Mouse (Mus musculus) monocyte, adult 2 months (primary cell): ENCODE results near the gene 1810037I17Rik.
A peak's percentile ranks its signal among the peaks of the same experiment; 100 is the strongest.

ENCODE experiments used
- DNase-seq, 2 experiments: peaks; one replicate each; pipeline ENCODE4 v3.0.0; 2022; ENCODE audit warnings: low spot score in 2 of 2, low read depth in 1 of 2

Gene 1810037I17Rik

DNA sequence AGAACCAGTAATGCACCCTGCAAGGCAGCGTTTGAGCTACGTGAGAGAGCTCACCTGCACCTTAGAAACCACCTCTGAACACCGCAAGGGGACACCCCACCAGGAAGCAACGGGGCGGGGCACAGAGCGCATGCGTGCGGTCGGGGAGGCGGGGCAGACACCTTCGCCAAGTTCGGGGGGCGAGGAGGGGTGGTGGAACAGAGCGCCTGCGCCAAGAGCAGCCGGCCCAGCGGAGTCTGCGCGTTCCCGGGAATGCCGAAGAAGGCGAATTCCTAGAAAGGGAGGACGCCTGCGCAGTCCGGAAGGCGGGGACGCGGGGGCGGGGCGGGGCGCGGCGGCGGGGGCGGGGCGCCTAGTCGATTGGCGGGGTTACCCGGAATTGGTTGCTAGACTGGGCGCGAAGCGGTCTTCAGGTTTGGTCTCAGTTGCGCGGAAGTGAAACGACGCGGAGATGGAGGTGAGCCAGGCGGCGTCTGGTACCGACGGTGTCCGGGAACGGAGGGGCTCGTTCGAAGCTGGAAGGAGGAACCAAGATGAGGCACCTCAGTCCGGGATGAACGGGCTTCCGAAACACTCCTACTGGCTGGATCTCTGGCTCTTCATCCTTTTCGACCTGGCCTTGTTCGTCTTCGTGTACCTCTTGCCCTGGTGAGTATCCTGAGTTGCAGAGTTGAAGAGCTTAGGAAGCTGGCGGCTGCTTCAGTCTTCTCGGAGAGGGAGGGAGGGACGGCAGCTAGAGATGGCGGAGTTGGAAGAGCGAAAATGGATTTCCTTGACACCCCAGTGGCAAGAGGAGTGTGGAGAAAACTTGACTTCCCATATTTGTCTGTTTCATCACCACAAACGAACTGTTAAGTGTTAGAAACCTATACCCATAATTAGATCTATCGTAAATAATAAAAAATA lies at the start of gene 1810037I17Rik:
1810037I17Rik (plus strand) TSS at position 195 of the 906 bp plus-strand sequence.
- peak; percentile 38 to 57 for DNase-seq

DNA sequence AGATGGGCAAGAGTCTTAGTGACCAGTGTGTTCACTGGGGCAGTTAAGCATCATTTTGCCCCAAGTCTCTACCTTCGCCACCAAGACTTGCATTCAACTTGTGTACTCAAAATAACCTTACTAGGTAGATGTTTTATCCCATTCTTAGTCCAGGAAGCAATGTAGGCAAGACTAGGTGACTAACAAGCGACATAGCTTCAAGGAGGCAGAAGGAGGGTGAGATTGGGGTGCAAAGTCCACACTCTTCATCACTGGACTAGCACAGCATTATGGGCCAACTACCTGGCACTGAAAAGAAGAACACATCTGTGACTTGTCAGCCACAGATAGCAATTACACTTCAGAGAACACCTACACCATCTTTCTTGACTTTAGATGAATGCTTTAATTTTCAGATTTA lies 47.1 kb upstream of the 1810037I17Rik start:
- no peak for DNase-seq

DNA sequence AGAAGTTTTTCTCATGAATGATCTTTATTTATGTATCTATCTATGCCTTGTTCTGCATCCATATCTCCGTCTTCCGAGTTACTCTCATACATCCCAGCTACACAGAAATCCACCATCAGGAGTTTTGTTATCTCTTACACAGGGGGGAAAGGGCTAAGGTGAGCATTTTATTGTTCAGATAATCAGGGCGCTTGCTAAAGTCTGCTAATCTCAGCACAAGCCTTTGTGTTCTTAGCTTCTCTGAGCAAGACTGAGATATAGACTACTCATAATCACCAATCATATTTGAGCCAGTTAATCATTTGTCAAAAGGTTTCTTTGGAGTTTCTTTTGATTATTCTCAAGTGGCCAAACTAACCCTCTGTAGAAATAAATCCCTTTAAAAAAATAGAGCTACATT lies 46.5 kb upstream of the 1810037I17Rik start:
- no peak for DNase-seq

DNA sequence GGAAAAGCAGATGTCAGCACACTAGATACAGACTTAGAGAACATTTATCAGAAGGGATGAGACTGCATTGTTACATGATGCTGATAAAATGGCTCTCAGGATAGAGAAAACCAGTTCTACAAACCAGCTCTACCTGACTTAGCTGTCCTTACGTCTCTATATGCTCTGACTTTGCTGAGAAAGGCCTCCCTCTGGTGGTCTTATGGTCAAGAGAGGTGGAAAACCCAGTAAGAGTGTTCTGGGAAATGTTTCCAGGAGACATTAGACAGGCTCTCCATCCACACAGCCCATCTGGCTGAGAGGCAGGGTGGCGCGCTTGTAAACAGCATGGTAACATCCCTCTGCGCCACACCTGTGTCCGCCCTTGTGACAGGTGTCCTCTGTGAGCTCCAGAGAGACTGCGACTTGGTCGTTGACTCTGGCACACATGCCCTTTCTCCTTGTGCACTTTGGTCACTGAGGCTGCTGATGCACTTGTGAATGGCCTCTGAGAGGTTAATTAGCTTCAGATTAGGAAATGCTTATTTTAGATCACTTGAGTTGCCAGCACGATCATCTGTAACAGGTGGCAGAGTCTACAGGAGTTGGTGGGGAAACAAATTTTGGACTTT lies 45.2 kb upstream of the 1810037I17Rik start:
- no peak for DNase-seq

DNA sequence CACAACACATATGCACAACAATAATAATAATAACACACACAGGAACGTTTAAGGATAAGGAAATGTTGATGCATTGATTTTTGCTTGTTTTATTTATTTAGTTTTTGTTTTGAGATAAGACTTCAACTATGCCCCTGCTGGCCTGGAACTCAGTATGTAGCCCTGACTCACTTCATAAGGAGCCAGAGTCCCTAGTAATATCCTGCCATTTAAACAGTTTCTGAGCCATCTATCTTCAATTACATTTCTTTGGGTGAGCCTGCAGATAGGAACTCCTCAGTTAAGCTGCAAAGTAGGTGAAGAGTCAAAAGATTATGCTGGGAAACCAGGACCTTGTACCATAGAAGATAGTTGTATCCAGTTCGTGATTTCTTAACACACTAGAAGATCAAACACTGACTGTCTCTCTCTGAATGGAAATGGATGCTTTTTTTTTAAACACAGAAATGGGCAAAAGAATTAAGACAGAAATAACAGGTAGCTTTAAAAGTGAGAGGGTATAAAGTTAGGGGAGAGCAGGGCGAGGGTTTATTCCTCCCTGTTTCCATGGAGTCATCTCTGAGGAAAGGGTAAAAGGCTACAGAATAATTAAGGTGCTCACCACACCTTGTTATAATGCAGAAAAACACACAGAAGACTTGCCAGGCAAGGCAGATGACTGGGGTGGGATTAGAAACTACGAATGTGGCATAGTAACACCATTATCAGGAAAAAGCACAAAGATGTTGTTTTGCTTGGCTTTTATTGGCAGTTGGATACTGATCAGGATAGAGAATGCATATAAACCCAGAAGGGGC lies 36.3 kb upstream of the 1810037I17Rik start:
- no peak for DNase-seq

DNA sequence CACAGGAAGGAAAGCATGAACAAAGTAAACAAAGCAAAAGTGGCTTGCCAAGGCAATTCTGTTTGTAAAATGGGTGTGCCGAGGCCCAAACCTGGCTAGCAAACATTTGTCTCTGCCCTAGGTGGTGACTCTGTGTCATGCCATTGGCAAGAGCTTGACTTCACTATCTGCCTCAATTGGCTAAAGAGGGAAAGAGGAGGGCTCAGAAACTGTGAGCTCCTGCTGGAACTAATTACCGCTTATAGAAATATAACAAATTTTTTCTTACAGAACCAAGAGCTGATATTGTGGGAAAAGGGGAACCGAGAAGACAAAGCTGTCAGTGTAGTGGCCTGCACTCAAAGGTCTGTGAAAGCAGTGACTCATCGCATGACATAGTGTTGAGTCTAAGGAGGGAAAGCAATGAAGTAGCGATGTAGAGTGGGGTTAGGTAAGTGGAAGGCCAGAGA lies 35.6 kb upstream of the 1810037I17Rik start:
- DNase-seq: no peak

DNA sequence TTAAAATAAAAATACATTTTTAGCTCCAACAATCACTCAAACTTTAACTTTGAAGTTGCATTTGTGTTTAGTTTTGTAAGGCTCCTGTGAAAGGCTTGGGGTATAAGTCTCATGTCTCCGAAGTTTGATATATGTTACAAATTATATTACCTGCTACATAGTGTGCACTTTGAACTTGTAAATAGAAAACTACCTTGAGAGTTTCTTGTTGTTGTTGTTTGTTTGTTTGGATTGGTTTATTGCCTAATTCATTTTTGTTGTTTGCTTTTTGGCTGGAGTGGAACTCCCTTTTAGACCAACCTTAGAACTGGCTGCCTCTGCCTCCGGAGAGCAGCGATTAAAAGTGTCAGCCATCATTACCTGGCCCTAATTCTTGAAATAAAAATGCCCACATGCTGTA lies 29.2 kb upstream of the 1810037I17Rik start, which contains the start of gene Fabp2:
Fabp2 (plus strand) TSS at position 301 of the 400 bp plus-strand sequence.
- DNase-seq: no peak

DNA sequence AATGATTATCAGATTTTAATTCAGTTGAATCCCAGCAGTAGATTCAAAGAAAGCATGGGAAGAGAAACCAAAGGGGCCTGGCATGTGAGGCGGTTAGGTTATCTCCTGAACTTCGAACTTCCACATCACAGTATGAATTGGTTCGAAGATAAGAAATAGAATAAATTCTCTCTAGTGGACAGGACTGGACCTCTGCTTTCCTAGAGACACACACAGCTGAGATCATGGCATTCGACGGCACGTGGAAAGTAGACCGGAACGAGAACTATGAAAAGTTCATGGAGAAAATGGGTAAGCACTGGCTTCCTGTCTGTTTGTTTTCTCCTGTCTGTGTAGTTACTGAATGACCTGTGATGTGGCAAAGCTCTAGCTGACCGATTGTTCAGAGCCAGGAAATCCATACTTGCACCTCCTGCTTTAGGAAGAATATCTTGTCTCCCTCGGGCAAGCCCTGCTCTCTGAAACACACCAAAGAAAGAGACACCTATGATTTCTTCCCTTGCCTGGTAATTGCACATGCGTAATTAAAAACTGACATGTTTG lies 28.7 kb upstream of the 1810037I17Rik start:
- DNase-seq: no peak

DNA sequence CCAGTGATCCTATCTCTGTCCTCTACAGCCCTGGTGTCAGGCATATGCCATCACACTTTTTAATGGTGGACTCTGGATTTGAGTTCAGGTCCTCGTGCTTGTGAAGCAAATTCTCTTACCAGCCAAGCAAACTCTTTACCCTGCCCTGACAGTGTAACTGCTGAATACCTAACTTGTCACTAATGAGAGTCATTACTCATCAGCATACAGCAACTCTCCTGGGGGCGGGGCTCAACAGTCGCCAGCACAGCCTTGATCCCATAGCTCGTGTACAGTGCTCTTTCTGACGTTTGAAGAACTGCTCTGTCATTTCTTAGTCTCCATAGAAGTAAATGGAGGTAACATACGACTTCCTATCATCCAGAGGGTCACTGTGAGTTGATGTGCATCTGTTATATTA lies 25.7 kb upstream of the 1810037I17Rik start:
- no peak for DNase-seq

DNA sequence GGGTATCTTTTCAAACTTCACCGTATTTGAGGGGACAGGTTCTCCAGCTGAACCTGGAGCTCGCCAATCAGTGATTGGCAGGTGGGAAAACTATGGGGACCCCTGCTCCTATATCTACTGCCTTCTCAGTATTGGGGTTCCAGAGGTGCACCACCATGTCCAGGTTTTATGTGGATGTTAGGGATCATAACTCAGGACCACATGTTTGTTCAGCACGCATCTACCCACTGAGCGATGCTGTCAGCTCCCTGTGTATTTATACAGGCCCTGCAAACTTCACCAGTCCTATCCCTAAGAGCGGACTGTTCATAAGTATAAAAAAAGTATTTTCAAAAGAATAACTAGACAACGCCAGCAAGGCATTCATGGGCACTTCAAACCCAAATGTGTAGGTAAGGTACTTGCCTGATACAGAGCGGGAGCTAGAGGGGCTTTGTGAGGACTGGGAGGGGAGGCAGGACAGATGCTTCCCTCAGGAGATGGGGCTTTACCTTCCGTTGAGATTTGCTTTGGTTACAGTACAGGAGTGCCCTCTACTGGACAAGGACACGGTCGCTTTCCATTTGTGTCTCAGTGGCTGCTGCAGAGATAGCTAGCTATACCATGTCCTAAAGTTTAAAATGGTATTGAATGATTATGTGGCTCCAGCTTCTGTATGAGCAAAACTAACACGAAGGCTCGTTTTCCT lies 20.1 kb upstream of the 1810037I17Rik start:
- no peak for DNase-seq

DNA sequence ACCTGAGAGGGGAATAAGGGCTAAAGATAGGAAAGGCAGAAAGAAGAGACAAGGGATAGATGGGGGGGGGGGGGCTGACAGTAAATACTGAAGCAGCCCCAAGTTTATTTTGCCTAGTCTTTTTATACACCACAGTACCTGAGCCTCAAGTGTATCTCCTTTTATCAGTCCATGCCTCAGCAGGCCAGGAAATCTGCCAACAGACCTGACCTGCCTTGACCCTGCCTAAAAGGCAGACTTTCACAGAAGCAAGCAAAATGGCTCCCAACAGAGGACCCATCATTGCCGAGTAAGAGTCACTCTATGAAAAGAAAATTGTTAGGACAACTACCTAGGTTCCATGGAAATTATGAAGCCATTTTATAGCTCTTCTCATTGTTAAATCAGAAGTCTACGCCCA lies 16.2 kb upstream of the 1810037I17Rik start:
- no peak for DNase-seq

DNA sequence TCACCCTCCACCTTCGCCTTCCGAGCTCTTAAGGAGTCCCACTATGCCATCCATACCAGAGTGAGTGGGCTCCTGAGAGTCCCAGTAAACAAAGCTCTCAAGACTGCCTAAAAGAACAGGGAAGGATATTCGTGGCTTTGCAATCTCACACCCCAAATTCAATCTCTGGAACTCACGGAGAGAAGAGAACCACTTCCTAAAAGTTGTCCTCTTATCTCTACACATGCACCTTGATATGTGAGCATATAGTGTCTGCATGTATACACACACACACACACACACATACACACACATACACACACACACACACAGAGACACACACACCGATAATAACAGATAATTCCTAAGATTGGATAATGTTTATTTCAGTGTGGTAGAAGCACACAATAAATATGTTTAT lies 8.5 kb upstream of the 1810037I17Rik start:
- DNase-seq: no peak

DNA sequence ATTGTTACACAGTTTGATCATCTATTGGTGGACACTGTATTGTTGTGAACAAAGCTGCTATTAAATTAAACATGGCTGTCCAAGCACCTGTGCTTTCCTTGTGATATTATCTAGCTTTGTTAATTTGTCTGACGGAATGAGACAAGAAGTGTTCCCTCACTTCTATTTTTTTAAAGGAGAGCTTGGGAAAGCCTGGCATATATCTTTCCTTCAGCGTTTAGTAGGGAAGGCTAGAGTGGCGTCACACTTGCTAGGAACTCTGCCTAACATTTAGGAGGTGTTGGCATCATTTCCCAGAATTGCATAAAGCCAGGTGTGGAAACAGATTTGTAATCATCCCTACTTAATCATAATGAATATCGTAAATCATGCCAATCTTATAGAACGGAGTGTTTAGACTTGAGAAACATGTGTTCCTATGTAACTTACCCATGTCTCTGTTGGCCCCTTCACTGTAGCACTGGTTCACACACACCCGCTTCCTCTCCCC lies 7.8 kb upstream of the 1810037I17Rik start:
- DNase-seq: no peak

DNA sequence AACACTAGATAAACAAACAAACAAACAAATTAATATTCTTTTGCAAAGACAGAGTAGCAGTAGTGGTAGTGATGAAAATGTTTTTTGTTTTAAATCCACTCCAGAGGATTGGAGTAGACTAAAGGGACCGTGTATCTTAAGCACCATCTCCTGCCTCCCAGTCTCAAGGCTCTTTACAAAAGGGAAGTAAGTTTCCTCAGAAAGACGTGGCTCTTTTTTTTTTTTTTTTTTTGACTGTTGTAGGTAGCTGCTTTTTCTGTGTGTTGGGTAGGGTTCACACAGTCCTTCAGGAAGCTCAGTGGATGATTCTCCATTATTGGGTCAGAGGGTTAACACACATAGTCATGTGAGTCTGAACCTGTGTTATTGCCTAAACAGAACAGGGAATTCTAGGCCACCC lies 5.3 kb upstream of the 1810037I17Rik start:
- no peak for DNase-seq

DNA sequence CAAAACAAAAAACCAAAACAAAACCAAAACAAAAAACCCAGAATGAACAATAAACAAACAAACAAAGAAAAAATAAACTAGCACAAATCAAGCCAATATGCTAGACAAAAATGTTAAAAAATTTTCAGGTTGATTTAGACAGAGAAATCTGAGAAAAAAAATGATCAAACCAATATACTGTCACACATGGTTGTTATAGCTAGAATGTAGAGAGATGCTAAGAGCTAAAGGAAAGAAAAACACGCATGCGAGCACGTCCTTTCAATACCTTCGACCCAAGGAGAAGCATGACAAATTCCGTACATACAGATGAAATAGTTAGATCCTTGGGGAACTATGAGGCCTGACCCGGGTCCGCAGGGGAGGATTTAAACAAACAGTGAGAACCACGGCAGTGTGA lies 4.7 kb upstream of the 1810037I17Rik start, which contains the start of gene Gm10959:
Gm10959 (minus strand) TSS at position 101 of the 400 bp plus-strand sequence.
- DNase-seq: no peak

DNA sequence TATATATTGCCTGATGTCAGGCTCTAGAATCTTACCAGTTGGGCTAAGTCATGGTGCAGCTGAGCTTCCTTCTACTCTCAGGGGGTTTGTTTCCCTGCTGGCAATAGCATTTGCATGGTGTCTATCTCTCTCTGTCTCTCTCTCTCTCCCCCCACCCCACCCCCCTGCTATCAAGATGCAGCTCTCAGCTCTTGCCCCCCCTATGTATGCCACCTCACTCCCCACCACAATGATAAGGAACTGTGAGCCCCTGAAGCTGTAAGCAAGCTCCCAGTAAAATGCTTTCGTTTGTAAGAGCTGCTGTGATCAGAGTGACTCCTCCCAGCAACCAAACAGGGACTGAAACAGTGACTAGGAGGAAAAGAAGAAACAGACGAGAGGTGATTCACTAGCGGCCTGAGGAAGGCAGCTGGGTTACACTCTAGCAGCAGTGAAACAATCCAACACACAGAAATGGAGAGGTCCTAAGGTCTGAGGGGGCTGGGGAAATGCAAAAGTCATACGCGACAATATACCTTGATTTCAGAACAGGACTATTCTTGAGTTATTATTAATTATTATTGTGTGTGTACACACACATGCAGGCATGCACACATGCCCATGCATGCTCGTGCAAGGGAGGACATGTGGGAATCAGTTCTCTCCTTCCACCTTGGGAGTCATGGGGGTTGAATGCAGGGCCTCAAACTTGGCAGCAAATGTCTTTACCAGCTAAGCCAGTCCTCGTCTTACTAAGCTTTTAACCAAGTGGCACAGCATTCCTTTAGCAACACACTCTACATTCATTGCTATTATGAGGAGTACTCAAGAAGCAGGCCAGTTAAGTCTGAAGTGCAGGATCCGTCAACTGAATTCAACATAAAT lies 3.2 kb upstream of the 1810037I17Rik start:
- DNase-seq: no peak

DNA sequence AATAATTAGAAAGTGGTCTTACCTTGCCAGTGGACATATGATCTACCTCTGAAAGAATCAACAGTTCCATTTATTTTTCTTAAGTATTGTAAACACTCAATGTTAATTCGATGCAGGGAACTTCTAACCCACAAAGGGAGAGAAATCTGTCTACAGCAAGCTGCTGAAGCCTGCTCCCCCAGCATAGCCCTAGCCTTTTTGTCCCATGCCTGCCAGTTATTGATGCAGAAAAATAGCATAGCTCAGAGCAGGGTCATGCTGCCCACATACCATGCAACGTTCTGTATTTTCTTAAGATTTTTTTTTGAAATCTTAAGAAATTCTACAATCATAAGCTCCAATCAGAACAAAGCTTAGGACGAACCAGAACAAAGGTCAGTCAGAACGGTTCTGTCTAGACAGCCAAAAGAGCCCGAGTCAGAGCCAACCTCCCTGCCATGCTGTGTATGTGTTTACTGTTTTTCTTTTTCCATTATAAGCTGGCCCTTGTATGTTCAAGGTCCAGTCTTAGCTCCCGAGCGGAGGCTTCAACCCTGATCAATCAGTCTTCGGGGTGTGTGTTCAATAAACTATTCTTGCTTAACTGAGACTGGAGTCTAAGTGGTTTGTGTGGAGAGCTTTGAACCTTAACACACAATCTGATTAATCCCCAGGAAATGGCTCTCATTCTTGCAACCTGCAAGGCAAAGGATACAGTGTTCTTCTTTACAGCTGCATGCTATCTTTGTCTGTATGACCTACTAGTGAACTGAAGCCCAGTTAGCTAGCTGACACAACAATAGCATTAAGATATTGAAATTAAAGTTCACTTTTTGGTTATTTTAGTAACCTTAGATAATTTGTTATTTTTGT lies 2.1 kb upstream of the 1810037I17Rik start:
- no peak for DNase-seq

DNA sequence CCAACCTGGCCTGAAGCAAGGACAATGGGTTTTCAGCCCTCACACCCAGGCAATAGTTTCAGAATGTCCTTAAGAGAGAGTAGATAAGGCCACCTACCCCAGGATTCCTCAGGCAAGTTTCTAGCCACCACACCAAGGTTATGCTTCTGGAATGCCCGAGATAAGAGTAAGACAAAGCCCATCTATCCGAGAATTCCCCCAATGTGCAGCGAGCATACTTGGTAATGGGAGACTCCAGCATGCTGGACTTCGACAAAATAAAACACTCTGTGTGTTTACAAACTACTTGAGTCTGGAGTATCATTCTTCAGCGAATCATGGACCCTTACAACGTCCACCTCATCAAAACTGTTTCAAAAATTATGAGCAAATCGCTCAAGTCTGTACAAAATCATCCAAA lies 856 bp upstream of the 1810037I17Rik start:
- no peak for DNase-seq

DNA sequence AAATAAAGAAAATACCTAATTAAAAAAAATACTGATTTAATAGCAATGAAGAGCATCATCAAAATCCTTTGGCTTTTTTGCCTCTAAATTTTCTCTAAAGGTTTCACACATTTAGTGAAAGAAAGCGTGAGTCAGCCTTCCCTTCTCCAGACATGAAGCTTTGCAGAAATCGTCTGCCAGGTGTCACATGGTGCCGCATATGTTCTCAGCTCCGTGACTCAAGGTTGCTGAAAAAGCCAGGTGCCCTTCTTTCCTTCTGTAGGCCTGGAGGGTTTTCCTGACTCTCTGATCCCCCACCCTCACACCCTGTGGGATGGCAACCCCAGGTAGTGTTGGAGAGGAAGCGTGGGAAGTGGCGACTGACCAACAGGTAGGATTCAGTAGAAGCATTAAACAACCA lies 5.7 kb downstream of the 1810037I17Rik start:
- no peak for DNase-seq
